Mouse (Mus musculus) CH12.LX (cell line): Measurements from ENCODE around the gene Ncln. TPM values are rescaled to one million over a fixed set of nuclear protein-coding genes. Genes with fewer than 3 reads are reported as not detected.

Experiments used
- DNase-seq: peaks from one replicate; pipeline ENCODE4 v3.0.0-alpha.2; 2013; ENCODE audit errors: extremely low read depth
- H3K27ac ChIP-seq: 2 replicates; pipeline ENCODE4 v1.5.1; 2012; ENCODE audit warnings: low read depth, mild to moderate bottlenecking, control low read depth, moderate library complexity; ENCODE audit not compliant: insufficient read depth
- H3K27me3 ChIP-seq: replicated peaks from 2 replicates; pipeline ENCODE3; 2012; ENCODE audit warnings: inconsistent platforms
- H3K36me3 ChIP-seq, 2 experiments: replicated peaks in 1 of 2; 2 replicates each; pipeline versions ENCODE3 to v1.6.1; 2012; ENCODE audit warnings: inconsistent platforms in 1 of 2, low read length in 1 of 2, mild to moderate bottlenecking in 1 of 2, mixed read lengths in 1 of 2, moderate library complexity in 1 of 2; ENCODE audit not compliant: control insufficient read depth in 1 of 2, insufficient read depth in 1 of 2
- H3K4me1 ChIP-seq, 2 experiments: 2 replicates each; pipeline ENCODE4 v1.6.1; 2012; ENCODE audit warnings: inconsistent platforms in 1 of 2, moderate library complexity in 1 of 2; ENCODE audit not compliant: insufficient read depth in 2 of 2, control insufficient read depth in 1 of 2
- H3K4me2 ChIP-seq: 2 replicates; pipeline ENCODE4 v1.6.1; 2012; ENCODE audit warnings: low read depth, mild to moderate bottlenecking, control low read depth; ENCODE audit not compliant: poor library complexity, insufficient read depth, severe bottlenecking
- H3K4me3 ChIP-seq, 3 experiments: fragments of 150-350 bp in 1 of 3; sonication (generic) in 1 of 3; replicated peaks in 1 of 3; 2 replicates each; pipeline versions ENCODE3 to v1.5.1; 2011 to 2012; ENCODE audit warnings: low read depth in 2 of 3, low read length in 2 of 3, mild to moderate bottlenecking in 2 of 3, moderate library complexity in 2 of 3, control low read depth in 1 of 3, improper control_type of control experiment in 1 of 3, inconsistent platforms in 1 of 3, mixed read lengths in 1 of 3; ENCODE audit not compliant: poor library complexity in 1 of 3
- H3K79me2 ChIP-seq: replicated peaks from 2 replicates; pipeline ENCODE4 v1.6.1; 2012; ENCODE audit warnings: mild to moderate bottlenecking, moderate library complexity; ENCODE audit not compliant: control insufficient read depth, poor library complexity, insufficient read depth, severe bottlenecking; ENCODE audit errors: extremely low read depth
- H3K9ac ChIP-seq: 2 replicates; pipeline ENCODE4 v1.6.1; 2012; ENCODE audit warnings: low read depth, mild to moderate bottlenecking, control low read depth, moderate library complexity; ENCODE audit not compliant: insufficient read depth
- H3K9me3 ChIP-seq: replicated peaks from 2 replicates; pipeline ENCODE3; 2012; ENCODE audit warnings: low read length, inconsistent platforms, mixed read lengths
- BHLHE40 ChIP-seq: IDR thresholded peaks from 2 replicates; pipeline ENCODE4 v1.6.1; 2011; ENCODE audit warnings: mild to moderate bottlenecking, low read depth, low read length, improper control_type of control experiment
- CHD2 ChIP-seq: IDR thresholded peaks from 2 replicates; pipeline ENCODE4 v1.6.1; 2011; ENCODE audit warnings: low read length, improper control_type of control experiment
- CTCF ChIP-seq, 2 experiments: IDR thresholded peaks in 1 of 2; conservative IDR thresholded peaks in 1 of 2; 2 replicates each; pipeline ENCODE4 v1.5.1; 2011 to 2012; ENCODE audit warnings: low read depth in 2 of 2, low read length in 2 of 2, improper control_type of control experiment in 1 of 2, inconsistent platforms in 1 of 2, mild to moderate bottlenecking in 1 of 2, moderate library complexity in 1 of 2
- E2F4 ChIP-seq: IDR thresholded peaks from 2 replicates; pipeline ENCODE4 v1.6.1; 2011; ENCODE audit warnings: low read depth, low read length, improper control_type of control experiment; ENCODE audit not compliant: insufficient replicate concordance
- EP300 ChIP-seq: IDR thresholded peaks from 2 replicates; pipeline ENCODE4 v1.6.1; 2011; ENCODE audit warnings: low read length, improper control_type of control experiment
- ETS1 ChIP-seq: conservative IDR thresholded peaks from 2 replicates; pipeline ENCODE4 v1.6.1; 2012; ENCODE audit warnings: low read depth, mild to moderate bottlenecking, inconsistent platforms, low read length, improper control_type of control experiment, moderate library complexity
- GABPA ChIP-seq: IDR thresholded peaks from 2 replicates; pipeline ENCODE4 v1.6.1; 2012; ENCODE audit warnings: low read depth, low read length, improper control_type of control experiment, inconsistent platforms; ENCODE audit not compliant: insufficient replicate concordance
- IRF4 ChIP-seq: IDR thresholded peaks from 2 replicates; pipeline ENCODE4 v1.6.1; 2014; ENCODE audit warnings: low read depth, mild to moderate bottlenecking, inconsistent platforms, low read length, improper control_type of control experiment
- JUND ChIP-seq: conservative IDR thresholded peaks from 2 replicates; pipeline ENCODE4 v1.6.1; 2011; ENCODE audit warnings: low read depth, low read length, improper control_type of control experiment
- MAFK ChIP-seq: IDR thresholded peaks from 2 replicates; pipeline ENCODE4 v1.6.1; 2011; ENCODE audit warnings: low read length, improper control_type of control experiment; ENCODE audit not compliant: insufficient replicate concordance
- MXI1 ChIP-seq: IDR thresholded peaks from 2 replicates; pipeline ENCODE4 v1.6.1; 2011; ENCODE audit warnings: mild to moderate bottlenecking, low read depth, low read length, improper control_type of control experiment
- MYC ChIP-seq: IDR thresholded peaks from 2 replicates; pipeline ENCODE4 v1.6.1; 2011; ENCODE audit warnings: low read depth, mild to moderate bottlenecking, improper control_type of control experiment, low read length
- PAX5 ChIP-seq: IDR thresholded peaks from 2 replicates; pipeline ENCODE4 v1.6.1; 2012; ENCODE audit warnings: low read length, inconsistent platforms, mixed read lengths
- RAD21 ChIP-seq: IDR thresholded peaks from 2 replicates; pipeline ENCODE4 v1.6.1; 2011; ENCODE audit warnings: low read depth, mild to moderate bottlenecking, low read length, improper control_type of control experiment, moderate library complexity
- RCOR1 ChIP-seq: conservative IDR thresholded peaks from 2 replicates; pipeline ENCODE4 v1.6.1; 2012; ENCODE audit warnings: low read depth, mild to moderate bottlenecking, inconsistent platforms, low read length, improper control_type of control experiment
- SIN3A ChIP-seq: IDR thresholded peaks from 2 replicates; pipeline ENCODE4 v1.6.1; 2012; ENCODE audit warnings: low read length, improper control_type of control experiment, inconsistent platforms
- SMC3 ChIP-seq: IDR thresholded peaks from 2 replicates; pipeline ENCODE4 v1.6.1; 2011; ENCODE audit warnings: low read depth, low read length, improper control_type of control experiment
- UBTF ChIP-seq: IDR thresholded peaks from 2 replicates; pipeline ENCODE4 v1.6.1; 2012; ENCODE audit warnings: low read depth, mild to moderate bottlenecking, inconsistent platforms, low read length, improper control_type of control experiment, moderate library complexity
- USF2 ChIP-seq: conservative IDR thresholded peaks from 2 replicates; pipeline ENCODE4 v1.6.1; 2011; ENCODE audit warnings: low read depth, low read length, improper control_type of control experiment
- ZC3H11A ChIP-seq: IDR thresholded peaks from 2 replicates; pipeline ENCODE4 v1.6.1; 2012; ENCODE audit warnings: low read depth, mild to moderate bottlenecking, inconsistent platforms, low read length, improper control_type of control experiment
- ZNF384 ChIP-seq: IDR thresholded peaks from 2 replicates; pipeline ENCODE4 v1.6.1; 2012; ENCODE audit warnings: low read depth, low read length, improper control_type of control experiment, inconsistent platforms
- dilution Hi-C: fragments of 300-500 bp; cut with MboI; formaldehyde crosslinking; loops from 2 replicates; pipeline ENCODE4 v1.14.3; 2020; ENCODE audit warnings: low sequenced_read_pairs; ENCODE audit not compliant: extremely low pct_unique_long_range_greater_than_20kb, extremely low pct_ligation_motif_present
- in situ Hi-C: fragments of 300-500 bp; cut with MboI; formaldehyde crosslinking; loops from 3 replicates; pipeline ENCODE4 v1.14.3; 2019; ENCODE audit warnings: low sequenced_read_pairs, low pct_ligation_motif_present, low pct_unique_long_range_greater_than_20kb, mixed read lengths
- polyA plus RNA-seq: library from polyadenylated mRNA; unstranded; fragments of >175 nt; gene quantifications from 2 replicates; pipeline ENCODE4 v1.2.1, GENCODE M21; 2012; ENCODE audit warnings: low read depth; ENCODE audit not compliant: insufficient read length
- total RNA-seq, 2 experiments: library from RNA; depleted of rRNA; stranded (reverse); fragments of 300-350 nt in 1 of 2; fragments of >200 nt in 1 of 2; gene quantifications; 2 replicates each; pipeline ENCODE4 v1.2.3; 2012 to 2014

Gene Ncln
- total and polyA plus RNA-seq, 3 experiments, result 41.5 to 99.5 (median 89.5) TPM

- Histone ChIP-seq H3K9ac (no peak overlapping the region), H3K4me2 (peak overlapping the region; percentile 1; the same call in 1 of the 2 replicates), H3K27me3 (no peaks in the 10 kb centered on the region), H3K4me3 (peak overlapping the region in 2 of 3 experiments; percentile 89 to 96), H3K27ac (no peak overlapping the region), H3K9me3 (no peaks in the 10 kb centered on the region), H3K4me1 (peaks cover 23 to 41% of the 10 kb centered on the region in 2 experiments), H3K36me3 (peaks cover 39 to 53% of the 10 kb centered on the region in 2 experiments), H3K79me2 (peaks cover 25% of the 10 kb centered on the region)
- no peak for DNase-seq
- TF ChIP-seq MYC, result no peak
- no peak for TF ChIP-seq PAX5
- TF ChIP-seq SMC3, result no peak
- TF ChIP-seq EP300, result no peak
- TF ChIP-seq USF2, result no peak
- in situ Hi-C loops (loop anchor here (5.0 to 10.0 kb wide), 2 partner anchors 38 to 110 kb away; partner anchors contain the start of genes BC025920 and Tle6), dilution Hi-C loops (no loop called here)
Observed at GRCm38 (mm10) chr10:81494260-81495041, 1.7 kb downstream of the Ncln start.

GRCm38 (mm10) chr10:81493601-81494220 lies 2.5 kb downstream of the Ncln start:
- in situ Hi-C loops, result loop anchor here (10.0 kb wide), 1 partner anchor 111 kb away; the partner anchor contains the start of genes BC025920 and Tle6

More at GRCm38 (mm10) chr10:81493601-81494220, 2.5 kb downstream of the Ncln start:
- dilution Hi-C loops, result no loop called here
- no peak for DNase-seq
- Histone ChIP-seq H3K4me3 (no peak overlapping the region), H3K4me1 (peaks cover 17 to 35% of the 10 kb centered on the region in 2 experiments), H3K27ac (no peak overlapping the region), H3K9me3 (no peaks in the 10 kb centered on the region), H3K79me2 (peaks cover 25% of the 10 kb centered on the region), H3K9ac (no peak overlapping the region), H3K27me3 (no peaks in the 10 kb centered on the region), H3K4me2 (no peak overlapping the region), H3K36me3 (peaks cover 41 to 60% of the 10 kb centered on the region in 2 experiments)
- TF ChIP-seq IRF4 (no peak), ZC3H11A (no peak), RCOR1 (no peak), UBTF (no peak), RAD21 (peak; percentile 53), SMC3 (peak; percentile 31; the same call in 1 of the 2 replicates), MAFK (no peak), SIN3A (no peak), EP300 (no peak), E2F4 (no peak), CHD2 (no peak), ETS1 (no peak), GABPA (no peak), MYC (no peak), MXI1 (no peak), JUND (no peak), ZNF384 (no peak), CTCF (conservative IDR thresholded peaks at IDR 0.05 in 1 of 2, IDR thresholded peaks at IDR 0.05 in 1 of 2; ENCODE audit: low read depth in 2 of 2, low read length in 2 of 2) (peak in 1 of 2 experiments; percentile 59; a peak in 2 of 4 replicates), BHLHE40 (no peak)
